Mouse (Mus musculus) granulocyte monocyte progenitor cell, adult 5-6 weeks (primary cell): Measurements from ENCODE around the gene Lrrc32. TPM values are rescaled to one million over a fixed set of nuclear protein-coding genes. Genes with fewer than 3 reads are reported as not detected.

Experiments used
- ATAC-seq: replicated peaks from 2 replicates; pipeline ENCODE4 v1.8.0; 2016; ENCODE audit warnings: mild to moderate bottlenecking, moderate TSS enrichment, inconsistent platforms; ENCODE audit not compliant: poor library complexity, severe bottlenecking
- total RNA-seq, 2 experiments: library from RNA; stranded (forward) in 1 of 2; stranded (reverse) in 1 of 2; fragments of 200-712, 200-1000 nt in 1 of 2; fragments of >200 nt in 1 of 2; fragmentation: Nextera tagmentation in 1 of 2; gene quantifications; 2 replicates each; pipeline ENCODE4 v1.2.3; 2014 to 2017

Gene Lrrc32
- total RNA-seq, 2 experiments from 2014 or later = not detected

- ATAC-seq = no peak
Measured at GRCm38 (mm10) chr7:98504726-98505314, 15.7 kb downstream of the Lrrc32 start.

- ATAC-seq = no peak
Measured at GRCm38 (mm10) chr7:98505664-98506063, 16.6 kb downstream of the Lrrc32 start.

GRCm38 (mm10) chr7:98510961-98511958, 22.2 kb downstream of the Lrrc32 start:
- ATAC-seq = peak; percentile 89

GRCm38 (mm10) chr7:98513251-98513650, 24.2 kb downstream of the Lrrc32 start:
- ATAC-seq = no peak

- peak; percentile 81 for ATAC-seq
Measured at GRCm38 (mm10) chr7:98522576-98522975, 33.5 kb downstream of the Lrrc32 start.

- no peak for ATAC-seq
Measured at GRCm38 (mm10) chr7:98523070-98523812, 34.2 kb downstream of the Lrrc32 start.

GRCm38 (mm10) chr7:98523813-98524361, 34.8 kb downstream of the Lrrc32 start:
- peak; percentile 61 for ATAC-seq

- ATAC-seq = no peak
Measured at GRCm38 (mm10) chr7:98524401-98524800, 35.3 kb downstream of the Lrrc32 start.

GRCm38 (mm10) chr7:98524869-98525699, 36.0 kb downstream of the Lrrc32 start:
- ATAC-seq = no peak

GRCm38 (mm10) chr7:98527085-98527484, 38.0 kb downstream of the Lrrc32 start:
- ATAC-seq = no peak

- peak; percentile 30 for ATAC-seq
Measured at GRCm38 (mm10) chr7:98531612-98532011, 42.5 kb downstream of the Lrrc32 start.

GRCm38 (mm10) chr7:98532981-98533380, 43.9 kb downstream of the Lrrc32 start:
- no peak for ATAC-seq

- ATAC-seq = peak; percentile 74
Measured at GRCm38 (mm10) chr7:98534432-98534855, 45.4 kb downstream of the Lrrc32 start.

GRCm38 (mm10) chr7:98535191-98535590, 46.1 kb downstream of the Lrrc32 start:
- ATAC-seq = peak; percentile 20

- ATAC-seq = peak; percentile 32
Measured at GRCm38 (mm10) chr7:98535882-98536281, 46.8 kb downstream of the Lrrc32 start.

- ATAC-seq = no peak
Measured at GRCm38 (mm10) chr7:98537210-98537966, 48.3 kb downstream of the Lrrc32 start.

GRCm38 (mm10) chr7:98537967-98538573, 49.0 kb downstream of the Lrrc32 start:
- no peak for ATAC-seq

GRCm38 (mm10) chr7:98540879-98541278, 51.8 kb downstream of the Lrrc32 start:
- ATAC-seq = no peak
